Mouse (Mus musculus) liver, embryonic 14.5 days (tissue): Measurements from ENCODE around the gene Gtf2a1l.

ENCODE experiments used
- CTCF ChIP-seq: IDR thresholded peaks from 2 replicates; pipeline ENCODE4 v1.5.1; 2016; ENCODE audit warnings: antibody characterized with exemption, low read depth, control low read depth
- EP300 ChIP-seq: IDR thresholded peaks from 2 replicates; pipeline ENCODE4 v1.6.1; 2016; ENCODE audit warnings: antibody characterized with exemption, low read depth

DNA sequence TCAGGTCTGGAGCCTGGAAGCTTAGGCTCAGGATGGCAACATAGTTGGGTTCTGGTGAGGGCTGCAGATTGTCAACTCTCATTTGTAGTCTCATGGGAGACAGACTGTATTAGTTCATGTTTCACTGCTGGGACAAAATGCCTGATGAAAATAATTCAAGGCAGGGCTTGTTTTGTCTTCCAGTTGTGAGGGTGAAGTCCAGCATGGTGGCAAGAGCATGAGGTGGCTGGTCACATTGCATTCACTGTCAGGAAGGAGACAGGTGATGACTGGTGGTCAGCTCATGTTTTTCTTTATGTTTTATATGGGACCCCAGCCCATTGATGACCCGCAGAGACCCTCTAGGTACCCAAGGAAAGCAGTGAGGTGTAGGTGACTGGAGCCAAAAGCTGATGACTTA is 45.7 kb upstream of the Gtf2a1l start:
- TF ChIP-seq CTCF: no peak
- no peak for TF ChIP-seq EP300
